Mouse (Mus musculus) megakaryocyte-erythroid progenitor cell, adult 5-6 weeks (primary cell): Measurements from ENCODE around the gene Per2. TPM values are rescaled to one million over a fixed set of nuclear protein-coding genes. Genes with fewer than 3 reads are reported as not detected.
"Not testable (repeated sequence)": the region's sequence is repeated elsewhere in the genome, so short reads cannot be mapped to it uniquely, and the experiment has no call there.

Source experiments
- ATAC-seq: replicated peaks from 2 replicates; pipeline ENCODE4 v1.8.0; 2016; ENCODE audit warnings: mild to moderate bottlenecking, inconsistent platforms; ENCODE audit not compliant: severe bottlenecking, poor library complexity, low FRiP score, low TSS enrichment
- total RNA-seq, 2 experiments: library from RNA; stranded (forward) in 1 of 2; stranded (reverse) in 1 of 2; fragments of 200-1000, 215-1000 nt in 1 of 2; fragments of >200 nt in 1 of 2; fragmentation: Nextera tagmentation in 1 of 2; gene quantifications; 2 replicates each; pipeline ENCODE4 v1.2.3; 2014 to 2017

The Per2 gene
- total RNA-seq (2014; fragmentation: Nextera tagmentation) (9.5 and 11.7 TPM in 2 replicates), total RNA-seq (2017) (3.3 and 4.2 TPM in 2 replicates)

DNA sequence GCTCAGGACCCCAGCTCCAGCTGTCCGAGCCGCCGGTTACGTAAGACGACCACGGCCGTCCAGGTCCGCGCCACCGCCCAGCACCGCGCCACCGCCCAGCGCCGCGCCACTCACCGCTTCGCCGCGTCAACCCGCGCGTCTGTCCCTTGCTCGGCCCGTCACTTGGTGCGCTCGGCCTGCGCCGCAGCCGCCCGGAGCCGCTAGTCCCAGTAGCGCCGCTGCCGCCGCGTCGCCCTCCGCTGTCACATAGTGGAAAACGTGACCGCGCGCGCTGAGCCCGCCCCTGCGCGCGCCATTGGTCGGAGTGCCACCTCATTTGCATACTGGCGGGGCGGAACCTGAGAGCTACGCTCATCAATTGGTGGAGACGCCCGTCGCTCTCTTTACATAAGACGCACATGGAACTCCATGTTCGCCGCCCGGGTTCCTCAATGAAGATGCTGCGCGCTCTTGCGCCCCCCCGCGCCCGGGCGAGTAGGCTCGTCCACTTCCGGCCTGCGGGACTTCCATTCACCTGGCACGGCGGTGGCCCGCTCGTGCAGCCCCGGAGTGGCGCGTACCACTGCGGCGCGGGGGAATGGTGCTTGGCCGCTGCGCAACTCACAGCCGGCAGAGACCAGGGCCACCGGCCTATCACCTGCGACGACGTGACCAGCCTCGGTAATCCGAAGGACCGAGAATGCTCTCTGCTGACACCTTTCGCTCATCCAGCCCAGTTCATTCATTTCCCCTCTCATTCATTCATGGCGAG is at the start of gene Per2:
Gene Per2 (minus strand): TSS at position 266 of the 751 bp plus-strand sequence.
- peak; percentile 92 for ATAC-seq

- no peak for ATAC-seq
Observed at GRCm38 (mm10) chr1:91504615-91505014, 45.5 kb upstream of the Per2 start.

- ATAC-seq, result no peak
Observed at GRCm38 (mm10) chr1:91498579-91498978, 39.5 kb upstream of the Per2 start.

DNA sequence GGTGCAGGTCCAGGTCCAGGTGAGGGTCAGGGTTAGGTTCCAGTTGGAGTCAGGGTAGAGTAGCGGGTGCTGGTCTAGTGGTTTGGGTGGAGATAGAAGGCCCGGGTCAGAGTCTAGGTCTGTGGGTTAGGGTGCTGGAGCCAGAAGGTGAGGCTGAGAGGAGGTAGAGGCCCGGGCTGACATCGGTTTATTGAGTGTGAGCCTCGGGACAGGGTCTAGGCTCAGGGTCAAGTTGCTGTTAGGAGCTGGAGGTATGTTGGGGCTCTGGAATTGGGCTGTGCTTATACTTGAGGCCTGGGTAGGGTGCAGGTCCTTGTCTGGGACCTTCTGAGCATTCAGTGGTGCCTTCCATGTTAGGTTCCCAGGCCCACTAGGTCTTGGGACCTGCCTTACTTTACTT is 36.2 kb upstream of the Per2 start:
- no peak for ATAC-seq

- ATAC-seq, result peak; percentile 97
Observed at GRCm38 (mm10) chr1:91494457-91495140, 35.5 kb upstream of the Per2 start, which contains the start of gene Traf3ip1. Traf3ip1 (plus strand) TSS chr1:91494647.

DNA sequence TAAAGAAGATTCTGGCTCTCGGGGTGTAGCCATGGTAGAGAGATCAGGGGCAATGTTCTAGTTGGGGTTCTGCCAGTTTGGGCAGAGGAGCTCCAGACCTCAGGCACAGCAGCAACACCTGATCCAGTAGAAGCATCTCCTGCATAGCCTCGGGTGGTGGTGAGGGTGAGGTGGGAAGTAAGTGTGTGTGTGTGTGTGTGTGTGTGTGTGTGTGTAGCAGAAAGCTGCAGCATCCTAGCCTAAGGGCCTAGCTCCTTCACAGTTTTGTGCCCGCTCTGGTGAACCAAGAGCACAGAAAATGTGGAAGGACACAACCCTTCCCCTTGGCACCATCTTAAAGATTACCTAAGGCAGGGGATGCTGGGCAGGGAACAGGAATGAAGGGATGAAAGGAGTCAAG is 34.8 kb upstream of the Per2 start:
- ATAC-seq, result no peak

GRCm38 (mm10) chr1:91492740-91493139 is 33.6 kb upstream of the Per2 start:
- ATAC-seq, result no peak

GRCm38 (mm10) chr1:91490322-91490721 is 31.2 kb upstream of the Per2 start:
- ATAC-seq, result no peak

DNA sequence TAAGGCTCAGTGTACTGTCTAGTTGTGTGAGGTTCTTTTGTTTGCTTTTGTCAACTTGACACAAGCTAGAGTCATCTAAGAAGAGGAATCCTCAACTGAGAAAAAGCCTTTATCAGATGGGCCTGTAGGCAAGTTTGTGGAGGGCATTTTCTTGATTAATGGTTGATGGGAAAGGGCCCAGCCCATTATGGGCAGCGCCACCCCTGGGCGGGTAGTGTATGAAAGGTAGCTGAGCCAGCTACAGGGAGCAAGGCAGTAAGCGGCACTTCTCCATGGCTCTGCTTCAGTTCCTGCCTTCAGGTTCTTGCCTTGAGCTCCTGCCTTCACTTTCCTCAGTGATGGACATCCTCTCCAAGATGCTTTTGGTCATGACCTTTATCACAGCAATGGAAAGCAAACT is 27.0 kb upstream of the Per2 start:
- ATAC-seq, result no peak

GRCm38 (mm10) chr1:91485422-91485821 is 26.3 kb upstream of the Per2 start:
- no peak for ATAC-seq

- ATAC-seq, result no peak
Observed at GRCm38 (mm10) chr1:91484011-91484346, 24.9 kb upstream of the Per2 start.

- peak; percentile 84 for ATAC-seq
Observed at GRCm38 (mm10) chr1:91483304-91484010, 24.3 kb upstream of the Per2 start.

DNA sequence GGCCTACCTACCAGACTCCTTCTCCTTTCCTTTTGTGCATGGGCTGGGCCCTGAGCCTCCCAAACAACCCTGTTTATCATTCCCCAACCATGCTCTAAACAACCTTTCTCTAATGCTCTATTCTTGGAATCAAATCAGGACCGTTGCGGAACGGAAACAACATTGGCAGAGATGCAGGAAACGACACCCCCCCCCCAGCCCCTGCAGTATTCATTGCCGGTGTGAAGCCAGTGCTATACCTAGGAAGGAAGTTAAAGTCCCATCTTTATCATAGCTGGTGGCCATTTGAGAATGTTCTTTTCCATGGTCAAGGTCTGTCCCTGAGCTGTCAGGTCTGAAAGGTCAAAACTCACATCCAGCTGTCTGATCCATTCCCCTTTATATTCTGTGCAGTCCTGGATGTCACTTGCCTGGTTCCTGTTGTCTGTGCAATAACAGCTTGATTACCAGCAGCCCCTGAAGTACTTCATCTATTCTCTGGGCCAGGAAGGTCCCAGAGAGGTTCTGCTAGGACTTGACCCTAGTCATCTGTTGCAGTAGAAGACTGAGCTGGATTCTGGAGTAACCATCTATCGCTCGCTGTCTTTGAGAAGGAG is 23.6 kb upstream of the Per2 start:
- ATAC-seq, result no peak

DNA sequence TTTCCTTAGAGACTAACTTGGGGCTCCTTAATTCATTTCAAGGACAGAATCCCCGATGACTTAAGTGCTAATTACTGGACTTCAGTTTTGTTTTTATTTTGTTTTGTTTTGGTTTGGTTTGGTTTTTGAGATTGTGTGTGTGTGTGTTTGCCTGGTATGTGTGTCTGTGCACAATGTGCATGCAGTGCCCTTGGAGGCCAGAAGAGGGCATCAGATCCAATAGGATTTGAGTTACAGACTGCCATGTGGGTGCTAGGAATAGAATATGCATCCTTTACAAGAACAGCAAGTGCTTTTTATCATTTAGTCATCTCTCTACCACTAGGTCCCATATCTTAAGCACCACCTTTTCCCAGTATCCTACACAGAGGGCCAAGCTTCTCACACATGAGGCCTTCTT is 19.8 kb upstream of the Per2 start:
- no peak for ATAC-seq

GRCm38 (mm10) chr1:91478145-91478544 is 19.0 kb upstream of the Per2 start:
- not testable (repeated sequence) for ATAC-seq

DNA sequence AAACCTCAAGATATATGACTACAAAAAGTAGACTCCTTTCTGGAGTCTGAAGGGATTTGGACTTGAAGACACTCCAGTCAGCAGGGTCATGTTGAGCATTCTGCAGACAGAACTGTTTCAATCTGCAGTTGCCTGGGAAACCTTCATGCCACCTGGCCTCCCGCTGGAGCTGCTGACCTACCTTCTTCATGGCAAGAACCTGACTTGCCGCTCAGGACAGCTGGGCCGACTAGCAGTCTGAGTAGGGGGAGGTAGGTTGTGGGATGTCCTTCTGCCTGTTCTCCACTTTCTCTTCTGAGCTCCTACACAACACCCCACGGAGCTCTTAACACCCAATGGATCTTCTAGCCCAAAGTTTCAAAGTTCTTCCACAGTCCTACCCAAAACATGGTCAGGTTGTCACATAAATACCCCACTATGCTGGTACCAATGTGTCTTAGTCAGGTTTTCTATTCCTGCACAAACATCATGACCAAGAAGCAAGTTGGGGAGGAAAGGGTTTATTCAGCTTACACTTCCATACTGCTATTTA is 10.8 kb upstream of the Per2 start:
- ATAC-seq, result no peak

- no peak for ATAC-seq
Observed at GRCm38 (mm10) chr1:91466186-91466585, 7.1 kb upstream of the Per2 start.

GRCm38 (mm10) chr1:91465244-91465643 is 6.1 kb upstream of the Per2 start:
- no peak for ATAC-seq

DNA sequence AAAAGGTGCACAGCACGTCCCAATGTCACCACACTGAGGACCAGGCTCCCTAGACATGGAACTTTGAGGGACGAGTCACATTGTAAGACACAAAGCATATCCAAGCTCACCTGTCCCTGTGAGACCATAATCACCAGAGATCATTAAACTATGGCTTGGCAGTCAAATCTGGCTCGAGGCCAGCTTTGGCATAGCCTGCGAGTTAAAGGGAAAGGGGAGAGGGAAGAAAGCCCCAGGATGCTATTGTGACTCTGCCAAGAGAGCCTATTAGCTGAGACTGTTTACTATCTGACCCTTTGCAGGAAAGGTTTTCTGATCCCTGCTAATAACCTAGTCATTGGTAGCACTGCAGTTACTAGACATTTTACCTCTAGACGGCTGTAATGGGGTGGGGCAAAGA is 5.3 kb upstream of the Per2 start:
- ATAC-seq, result no peak
